Mouse (Mus musculus) kidney, postnatal 0 days (tissue): Measurements from ENCODE around the gene Lgals7. TPM values are rescaled to one million over a fixed set of nuclear protein-coding genes. Genes with fewer than 3 reads are reported as not detected.

Source experiments
- ATAC-seq: fragments of 200-750 bp; cut with Nextera tagmentation; replicated peaks from 2 replicates; pipeline ENCODE4 v1.8.0; 2017; ENCODE audit warnings: low read depth, moderate number of reproducible peaks, moderate TSS enrichment, moderate library complexity; ENCODE audit not compliant: low FRiP score
- DNase-seq: peaks from one replicate; pipeline ENCODE4 v3.0.0-alpha.2; 2016; ENCODE audit warnings: low spot score
- H3K27ac ChIP-seq: fragments of 300-500 bp; sonication (generic); 2 replicates; pipeline ENCODE4 v1.5.1; 2014; ENCODE audit warnings: mild to moderate bottlenecking
- H3K27me3 ChIP-seq: fragments of 300-500 bp; sonication (generic); 2 replicates; pipeline ENCODE4 v1.6.1; 2014; ENCODE audit warnings: low read length, mixed read lengths; ENCODE audit not compliant: insufficient read depth
- H3K36me3 ChIP-seq: fragments of 300-500 bp; sonication (generic); 2 replicates; pipeline ENCODE4 v1.6.1; 2014; ENCODE audit warnings: low read length, mixed read lengths; ENCODE audit not compliant: insufficient read depth
- H3K4me1 ChIP-seq: fragments of 300-500 bp; sonication (generic); replicated peaks from 2 replicates; pipeline ENCODE4 v1.6.1; 2014; ENCODE audit warnings: antibody characterized with exemption, low read length, mixed read lengths; ENCODE audit not compliant: insufficient read depth
- H3K4me2 ChIP-seq: fragments of 300-500 bp; sonication (generic); 2 replicates; pipeline ENCODE4 v1.6.1; 2014; ENCODE audit warnings: mild to moderate bottlenecking, low read length, moderate library complexity, mixed read lengths
- H3K4me3 ChIP-seq: fragments of 300-500 bp; sonication (generic); replicated peaks from 2 replicates; pipeline ENCODE4 v1.5.1; 2014; ENCODE audit warnings: low read depth, low read length
- H3K9ac ChIP-seq: fragments of 300-500 bp; sonication (generic); 2 replicates; pipeline ENCODE4 v1.6.1; 2014; ENCODE audit warnings: low read depth, low read length
- H3K9me3 ChIP-seq: fragments of 300-500 bp; sonication (generic); replicated peaks from 2 replicates; pipeline ENCODE4 v1.6.1; 2016; ENCODE audit warnings: low read length, inconsistent platforms, mixed read lengths
- CTCF ChIP-seq: IDR thresholded peaks from 2 replicates; pipeline ENCODE4 v1.5.1; 2016; ENCODE audit warnings: antibody characterized with exemption, low read depth, mild to moderate bottlenecking, moderate library complexity
- WGBS: fragments of 180-500 bp; shearing (Covaris S2); extraction: QIAGEN DNeasy Blood & Tissue Kit; methylation state at CpG from one replicate; pipeline ENCODE4 v1.1.7; 2014; 5-methylcytosine and 5-hydroxymethylcytosine counted together
- polyA plus RNA-seq: library from polyadenylated mRNA; unstranded; fragments of >200 nt; fragmentation: Nextera tagmentation; extraction: Ambion mirVana; gene quantifications from 2 replicates; pipeline ENCODE4 v1.2.1, GENCODE M21; 2015

Lgals7 gene
- polyA plus RNA-seq, 1 experiment from 2014 or later, result 1.3 TPM

DNA sequence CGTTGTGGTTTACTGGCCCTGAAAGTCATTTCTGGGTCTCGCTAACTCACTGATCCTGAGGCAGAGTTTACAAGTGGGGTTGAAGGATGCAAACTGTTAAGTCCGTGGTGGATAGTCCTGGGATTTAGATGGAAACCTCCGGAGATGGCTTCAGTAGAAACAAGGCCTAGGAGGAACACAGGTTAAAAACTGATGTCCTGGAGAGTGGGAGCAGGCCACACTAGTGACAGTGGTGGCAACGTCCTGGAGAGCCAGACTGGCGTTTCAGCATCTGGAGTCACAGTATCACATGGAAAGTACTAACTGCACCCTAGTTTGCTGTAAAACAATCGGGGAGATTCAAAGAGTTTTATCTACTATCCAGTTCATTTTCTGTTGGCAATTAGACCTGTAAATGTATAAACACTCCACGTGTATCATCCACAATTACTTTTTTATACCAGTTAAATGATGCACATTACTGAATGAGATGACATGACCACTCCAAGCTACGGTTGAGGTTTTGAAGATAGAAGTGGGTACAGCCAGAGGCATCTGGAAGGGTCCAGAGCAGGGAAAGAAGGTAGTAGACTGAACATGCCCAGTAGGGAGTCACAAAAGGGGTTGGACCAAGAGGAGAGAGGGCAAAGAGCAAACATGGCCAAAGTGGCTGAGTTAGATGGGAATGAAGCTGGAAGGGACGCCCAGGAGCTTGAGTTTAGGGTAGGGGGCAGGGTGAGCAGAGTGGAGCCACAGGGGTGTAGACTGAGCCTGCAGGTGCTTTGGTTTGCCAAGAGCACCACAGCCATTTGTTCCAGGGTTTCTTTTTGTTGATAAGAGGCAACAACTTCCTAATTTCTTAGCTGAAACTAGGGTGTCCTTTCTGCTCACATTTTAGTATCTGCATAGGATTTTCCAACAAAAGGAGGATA, 40.4 kb upstream of the Lgals7 start:
- Histone ChIP-seq H3K4me2 (no peak overlapping the region), H3K27ac (peak overlapping the region; percentile 92), H3K9ac (no peak overlapping the region), H3K9me3 (no peaks in the 10 kb centered on the region), H3K4me1 (peaks cover 13% of the 10 kb centered on the region), H3K4me3 (no peak overlapping the region), H3K36me3 (peaks cover 42% of the 10 kb centered on the region), H3K27me3 (no peaks in the 10 kb centered on the region)
- WGBS, result 60% methylated on average over 10 of the region's 10 CpGs
- DNase-seq (no peak), ATAC-seq (no peak)
- TF ChIP-seq CTCF, result no peak

DNA sequence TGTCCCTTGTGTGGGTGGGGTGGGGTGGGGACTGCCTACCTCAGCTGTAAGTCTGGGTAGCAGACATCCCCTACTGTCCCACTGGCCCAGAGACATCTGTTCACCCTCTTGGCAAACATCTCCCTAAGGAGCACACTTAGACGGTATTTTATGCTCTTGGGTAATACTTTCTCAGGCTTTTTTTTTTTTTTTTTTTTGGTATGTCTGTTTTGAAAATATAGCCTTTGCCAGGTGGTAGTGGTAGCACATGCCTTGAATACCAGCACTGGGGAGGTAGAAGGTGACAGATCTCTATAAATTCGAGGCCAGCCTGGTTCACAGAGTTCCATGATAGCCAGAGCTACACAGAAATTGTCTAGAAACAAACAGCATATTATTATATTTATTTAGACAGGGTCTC, 39.7 kb upstream of the Lgals7 start:
- Histone ChIP-seq H3K9ac (no peak overlapping the region), H3K27me3 (no peaks in the 10 kb centered on the region), H3K9me3 (no peaks in the 10 kb centered on the region), H3K4me2 (no peak overlapping the region), H3K4me1 (peaks cover 13% of the 10 kb centered on the region), H3K27ac (peak overlapping the region; percentile 92), H3K36me3 (peaks cover 35% of the 10 kb centered on the region), H3K4me3 (no peak overlapping the region)
- DNase-seq (no peak), ATAC-seq (no peak)
- no peak for TF ChIP-seq CTCF
- 49% methylated on average over 2 of the region's 2 CpGs for WGBS

DNA sequence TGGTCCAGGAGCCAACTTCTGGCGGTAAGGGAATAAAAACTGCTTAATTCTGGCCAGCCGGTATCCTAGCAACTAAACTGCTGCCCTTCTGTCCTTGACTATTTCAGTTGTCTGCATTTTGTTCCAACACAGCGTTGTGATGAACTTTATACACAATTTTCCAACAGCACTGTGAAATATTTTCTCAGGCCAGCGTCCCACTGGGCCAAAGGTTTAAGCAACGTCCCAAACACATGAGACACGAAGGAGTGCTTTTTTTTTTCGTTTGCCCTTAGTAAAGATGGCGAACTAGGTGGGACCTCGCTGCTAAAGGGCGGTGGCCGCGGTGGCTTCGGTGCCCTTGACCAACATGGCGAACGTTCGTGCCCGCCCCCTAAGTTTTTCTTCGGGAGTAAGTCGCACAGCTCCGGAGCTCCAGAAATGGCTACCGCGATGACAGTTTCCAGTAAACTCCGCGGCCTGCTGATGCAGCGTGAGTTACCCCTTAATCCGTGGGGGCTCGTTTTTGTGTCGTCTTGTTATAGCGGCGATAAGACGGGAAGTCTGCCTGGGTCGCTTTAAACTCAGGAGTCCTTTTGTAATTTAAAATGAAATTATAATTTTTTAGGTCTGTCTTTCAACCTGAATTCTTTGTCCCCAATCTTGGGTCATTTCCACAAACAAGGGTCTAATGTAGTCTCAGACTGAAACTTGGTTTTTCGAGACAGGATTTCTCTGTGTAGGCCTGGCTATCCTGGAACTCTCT, 38.5 kb upstream of the Lgals7 start, which contains the start of gene Ech1:
Gene Ech1, plus strand, starts transcription at position 277 of the 745 bp plus-strand sequence.
- peak; percentile 80 for ATAC-seq
- Histone ChIP-seq H3K27me3 (no peaks in the 10 kb centered on the region), H3K4me2 (peak within 1 kb of the TSS; percentile 55), H3K9me3 (no peaks in the 10 kb centered on the region), H3K27ac (peak within 1 kb of the TSS; percentile 92), H3K9ac (peak within 1 kb of the TSS; percentile 65), H3K36me3 (peaks cover 32% of the 10 kb centered on the region), H3K4me1 (peaks cover 13% of the 10 kb centered on the region), H3K4me3 (peak within 1 kb of the TSS; percentile 39)
- 2% methylated on average over 33 of the region's 33 CpGs for WGBS
- DNase-seq, result peak; percentile 97
- TF ChIP-seq CTCF, result peak; percentile 3; the same call in 1 of the 2 replicates

DNA sequence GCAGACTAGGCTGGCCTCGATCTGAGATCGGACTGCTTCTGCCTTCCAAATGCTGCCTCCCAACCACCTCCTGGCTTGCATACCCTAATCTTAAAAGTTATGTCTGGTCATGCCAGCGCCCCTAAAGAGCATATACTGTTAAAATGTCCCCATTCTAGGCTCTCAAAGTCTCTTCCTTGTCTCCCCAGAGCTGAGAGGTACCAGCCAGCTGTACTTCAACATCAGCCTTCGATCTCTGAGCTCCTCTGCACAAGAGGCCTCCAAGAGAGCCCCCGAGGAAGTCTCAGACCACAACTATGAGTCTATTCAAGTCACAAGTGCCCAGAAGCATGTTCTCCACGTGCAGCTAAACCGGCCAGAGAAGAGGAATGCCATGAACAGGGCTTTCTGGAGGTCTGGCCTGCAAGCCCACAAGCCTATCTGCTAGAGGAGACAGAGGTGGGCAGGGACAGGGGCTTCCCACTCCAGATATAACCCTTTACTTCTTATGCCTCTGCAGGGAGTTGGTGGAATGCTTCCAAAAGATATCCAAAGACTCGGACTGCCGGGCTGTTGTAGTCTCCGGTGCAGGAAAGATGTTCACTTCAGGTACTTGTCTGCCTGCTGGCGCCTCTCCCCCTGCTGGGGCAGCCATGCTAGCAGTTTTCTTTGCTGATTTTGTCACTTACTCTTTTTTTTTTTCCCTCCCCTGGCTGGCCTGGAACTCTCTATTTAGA, 37.8 kb upstream of the Lgals7 start:
- peak overlapping the region; percentile 65 for H3K9ac ChIP-seq
- H3K4me1 ChIP-seq, result peaks cover 13% of the 10 kb centered on the region
- ATAC-seq, result no peak
- 50% methylated on average over 11 of the region's 11 CpGs for WGBS
- DNase-seq, result peak; percentile 43
- peaks cover 29% of the 10 kb centered on the region for H3K36me3 ChIP-seq
- peak overlapping the region; percentile 52 for H3K4me2 ChIP-seq
- peak overlapping the region; percentile 92 for H3K27ac ChIP-seq
- TF ChIP-seq CTCF, result peak; percentile 40; the same call in 1 of the 2 replicates
- no peaks in the 10 kb centered on the region for H3K27me3 ChIP-seq
- no peaks in the 10 kb centered on the region for H3K9me3 ChIP-seq
- peak overlapping the region; percentile 39 for H3K4me3 ChIP-seq

DNA sequence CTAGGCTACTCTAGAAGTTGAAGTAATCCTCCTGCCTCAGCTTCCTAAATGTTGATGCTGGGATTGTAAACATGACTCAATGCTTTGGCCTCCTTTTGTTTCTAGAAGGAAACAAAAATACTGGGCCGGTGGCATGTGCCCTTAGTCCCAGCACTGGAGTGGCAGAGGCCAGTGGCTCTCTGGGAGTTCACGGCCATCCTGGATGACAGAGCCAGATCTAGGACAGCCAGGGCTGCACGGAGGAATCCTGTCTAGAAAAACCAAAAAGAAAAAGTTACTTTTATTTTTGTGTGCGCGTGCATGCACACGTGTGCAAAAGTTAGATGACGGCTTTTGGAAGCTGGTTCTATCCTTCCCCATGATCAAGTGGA, 37.3 kb upstream of the Lgals7 start:
- peaks cover 13% of the 10 kb centered on the region for H3K4me1 ChIP-seq
- WGBS, result 93% methylated on average over 7 of the region's 7 CpGs
- no peak overlapping the region for H3K9ac ChIP-seq
- ATAC-seq, result no peak
- H3K36me3 ChIP-seq, result peaks cover 29% of the 10 kb centered on the region
- peak overlapping the region; percentile 52 for H3K4me2 ChIP-seq
- peak overlapping the region; percentile 92; the same call in 1 of the 2 replicates for H3K27ac ChIP-seq
- H3K4me3 ChIP-seq, result 0 out of 2 replicates have a peak overlapping the region, but pooled peaks have one; percentile 39
- no peaks in the 10 kb centered on the region for H3K27me3 ChIP-seq
- H3K9me3 ChIP-seq, result no peaks in the 10 kb centered on the region
- TF ChIP-seq CTCF, result no peak
- DNase-seq, result no peak

DNA sequence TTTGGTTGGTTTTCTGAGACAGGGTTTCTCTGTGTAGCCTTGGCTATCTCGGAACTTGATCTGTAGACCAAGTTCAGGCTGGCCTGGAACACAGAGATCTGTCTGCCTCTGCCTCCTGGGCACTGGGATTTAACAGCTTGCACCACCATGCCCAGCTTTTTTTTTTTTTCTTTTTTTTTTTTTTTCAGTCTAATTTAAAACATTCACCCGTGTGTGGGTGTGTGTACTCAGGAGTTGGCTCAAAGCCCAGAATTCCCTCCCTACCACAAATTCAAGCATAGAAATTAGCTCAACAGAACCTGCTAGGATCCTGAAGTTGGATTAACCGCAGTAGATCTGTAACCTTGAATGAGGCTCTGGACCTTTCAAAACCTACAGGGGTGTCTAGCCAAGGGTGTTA, 36.3 kb upstream of the Lgals7 start:
- peak; percentile 57 for DNase-seq
- 45% methylated on average over 3 of the region's 3 CpGs for WGBS
- no peak overlapping the region for H3K4me2 ChIP-seq
- no peak overlapping the region for H3K9ac ChIP-seq
- no peak for TF ChIP-seq CTCF
- no peak for ATAC-seq
- H3K4me1 ChIP-seq, result peaks cover 13% of the 10 kb centered on the region
- no peak overlapping the region for H3K4me3 ChIP-seq
- no peaks in the 10 kb centered on the region for H3K9me3 ChIP-seq
- no peak overlapping the region for H3K27ac ChIP-seq
- H3K27me3 ChIP-seq, result no peaks in the 10 kb centered on the region
- peaks cover 25% of the 10 kb centered on the region for H3K36me3 ChIP-seq
